Mouse (Mus musculus): ENCODE results near the gene Hook2.

Hook2 gene

DNA sequence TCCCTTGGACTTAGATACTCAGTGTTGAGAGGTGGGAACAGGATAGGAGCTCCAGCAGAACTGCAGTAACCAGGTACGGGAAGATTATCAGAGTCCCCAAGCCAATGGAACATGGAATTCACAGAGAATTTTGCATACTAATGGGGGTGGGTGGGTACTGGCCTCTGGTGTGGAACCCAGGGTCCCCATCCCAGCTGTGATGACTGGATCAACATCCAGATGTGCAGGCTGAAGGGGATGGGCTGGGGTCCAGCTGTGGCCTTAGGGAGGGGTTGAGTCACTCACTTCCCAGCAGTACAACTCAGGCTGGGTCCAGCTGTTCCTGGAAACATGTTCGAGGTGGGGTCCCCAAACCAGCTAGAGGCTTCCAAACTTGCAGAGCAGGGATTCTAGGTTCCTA, 2.5 kb upstream of the Hook2 start:
- DNase-seq: no peak

DNA sequence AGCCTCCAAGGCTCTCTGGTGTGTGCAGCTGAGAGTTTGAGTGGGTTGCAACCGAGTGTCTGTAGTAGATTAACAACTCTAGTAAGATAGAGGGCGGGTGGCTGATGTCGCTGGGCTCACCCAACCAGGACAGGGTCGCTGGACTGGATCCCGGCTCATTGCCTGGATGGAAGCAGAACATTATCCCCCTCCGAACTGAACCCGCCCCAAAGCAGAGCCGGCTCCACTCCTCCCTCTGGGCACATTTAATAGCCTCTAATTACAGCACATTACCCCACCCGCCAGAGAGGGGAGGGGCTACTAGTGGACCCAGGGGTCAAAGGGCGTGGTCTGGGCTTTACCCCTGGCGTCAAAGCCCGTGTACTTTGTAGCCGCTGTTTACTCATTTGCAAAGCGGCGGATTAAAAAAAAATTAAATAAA, 1.1 kb upstream of the Hook2 start:
- DNase-seq: peak; percentile 47

DNA sequence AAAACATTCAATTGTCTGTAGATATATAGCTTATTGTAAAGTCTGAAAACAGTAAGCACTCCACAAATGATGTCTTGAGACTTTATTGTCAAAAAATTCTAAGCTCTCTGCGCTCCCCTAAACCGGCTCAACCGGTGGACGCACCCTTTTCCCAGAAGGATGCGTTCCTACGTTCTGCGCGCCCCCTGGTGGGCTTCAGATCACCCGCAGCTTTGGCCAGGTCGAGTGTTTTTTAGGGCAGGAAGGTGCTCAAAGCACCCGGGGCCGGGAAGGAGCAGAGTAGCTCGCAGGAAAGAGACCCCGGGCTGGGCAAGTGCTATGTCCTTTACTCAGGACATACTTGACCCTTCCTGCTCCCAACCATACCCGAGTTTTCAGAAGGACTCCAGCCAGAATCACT, 593 bp upstream of the Hook2 start:
- DNase-seq: peak; percentile 94

DNA sequence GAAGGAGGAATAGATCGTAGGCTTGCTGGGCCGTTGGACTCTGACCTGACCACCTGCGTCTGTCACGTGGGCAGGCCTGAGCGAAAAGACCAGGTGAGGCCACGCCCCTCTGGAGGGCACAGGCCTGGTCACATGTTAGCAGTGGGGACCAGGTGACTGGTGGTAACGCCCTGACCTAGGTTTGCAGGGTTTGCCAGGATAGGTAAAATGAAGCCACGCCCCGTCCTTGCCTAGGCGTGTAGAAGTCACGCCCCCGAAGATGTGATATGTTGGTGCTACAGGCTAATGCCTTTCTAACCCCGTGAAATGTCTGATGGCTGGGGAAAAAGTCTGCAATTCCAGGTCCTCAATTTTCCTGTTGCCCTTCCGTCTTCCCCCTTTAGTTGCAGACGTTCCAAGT, 433 bp downstream of the Hook2 start:
- DNase-seq: peak; percentile 70

DNA sequence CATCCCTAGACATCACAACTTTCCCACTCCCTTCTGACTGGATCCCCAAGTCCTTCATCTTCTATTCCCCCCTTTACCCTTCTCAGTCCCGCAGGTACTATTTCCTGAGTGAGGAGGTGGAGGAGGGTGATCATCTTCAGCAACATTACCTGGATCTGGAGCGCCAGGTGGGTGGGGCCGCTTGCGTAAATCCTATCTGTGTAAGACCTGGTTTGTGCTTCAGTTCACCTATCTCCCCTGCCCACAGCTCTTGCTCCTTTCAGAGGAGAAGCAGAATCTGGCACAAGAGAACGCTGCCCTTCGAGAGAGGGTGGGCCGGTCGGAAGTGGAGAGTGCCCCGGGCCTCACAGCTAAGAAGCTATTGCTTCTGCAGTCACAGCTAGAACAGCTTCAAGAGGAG, 4.0 kb downstream of the Hook2 start:
- DNase-seq: no peak

DNA sequence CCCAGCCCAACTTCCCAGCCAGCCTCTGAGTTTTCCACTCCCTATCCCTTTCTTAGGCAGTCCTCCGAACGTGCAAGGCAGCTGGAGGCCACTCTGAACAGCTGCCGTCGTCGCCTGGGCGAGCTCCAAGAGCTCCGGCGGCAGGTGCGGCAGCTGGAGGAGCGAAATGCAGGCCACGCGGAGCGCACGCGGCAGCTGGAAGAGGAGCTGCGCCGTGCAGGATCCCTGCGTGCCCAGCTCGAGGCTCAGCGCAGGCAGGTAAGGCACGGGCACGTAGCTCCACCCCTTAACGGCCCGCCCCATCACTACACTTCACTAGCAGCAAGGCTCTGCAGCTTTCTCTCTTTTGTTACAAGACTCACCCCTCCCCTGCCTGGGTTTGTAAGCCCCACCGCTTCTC, 5.3 kb downstream of the Hook2 start:
- DNase-seq: peak; percentile 50

DNA sequence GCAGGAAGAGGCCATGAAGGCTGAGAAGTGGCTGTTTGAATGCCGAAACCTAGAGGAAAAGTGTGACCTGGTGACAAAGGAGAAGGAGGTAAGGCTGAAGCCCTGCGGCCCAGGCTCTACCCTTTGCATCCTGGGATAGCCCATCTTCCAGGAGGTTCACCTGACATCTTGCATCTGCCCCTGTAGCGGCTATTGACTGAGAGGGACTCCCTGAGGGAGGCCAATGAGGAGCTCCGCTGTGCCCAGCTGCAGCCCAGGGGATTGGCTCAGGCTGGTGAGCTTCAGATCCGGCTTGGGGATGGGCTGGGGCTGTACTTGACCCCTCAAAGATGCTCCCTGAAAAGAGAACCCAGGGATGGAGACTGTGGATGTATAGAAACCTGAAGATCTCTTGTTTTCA, 6.6 kb downstream of the Hook2 start:
- no peak for DNase-seq

DNA sequence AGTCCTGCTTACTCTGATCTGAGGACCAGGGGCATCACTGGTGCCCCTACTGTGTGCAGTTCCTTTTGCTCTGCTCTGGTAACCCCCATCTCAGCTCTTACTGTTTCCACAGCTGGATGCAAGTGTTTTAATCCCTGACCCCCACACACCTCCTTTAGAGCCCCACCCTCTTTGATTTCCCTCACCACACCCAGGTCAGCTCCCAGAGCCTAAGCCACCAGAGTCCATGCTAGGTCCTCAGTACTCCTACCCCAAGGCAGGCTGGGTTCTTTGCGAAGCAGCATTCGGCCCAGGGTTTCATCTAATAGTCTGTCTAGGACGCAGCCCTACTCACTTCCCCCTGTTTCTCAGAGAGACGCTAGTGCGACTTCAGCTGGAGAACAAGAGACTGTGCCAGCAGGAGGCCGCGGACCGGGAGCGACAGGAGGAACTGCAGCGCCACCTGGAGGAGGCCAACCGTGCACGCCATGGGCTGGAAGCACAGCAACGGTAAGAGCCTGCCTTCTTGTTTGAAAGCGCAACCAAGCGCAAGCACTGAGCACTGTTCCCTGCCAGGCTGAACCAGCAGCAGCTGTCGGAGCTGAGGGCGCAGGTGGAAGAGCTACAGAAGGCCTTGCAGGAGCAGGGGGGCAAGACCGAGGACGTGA, 7.4 kb downstream of the Hook2 start:
- peak; percentile 99 for DNase-seq

DNA sequence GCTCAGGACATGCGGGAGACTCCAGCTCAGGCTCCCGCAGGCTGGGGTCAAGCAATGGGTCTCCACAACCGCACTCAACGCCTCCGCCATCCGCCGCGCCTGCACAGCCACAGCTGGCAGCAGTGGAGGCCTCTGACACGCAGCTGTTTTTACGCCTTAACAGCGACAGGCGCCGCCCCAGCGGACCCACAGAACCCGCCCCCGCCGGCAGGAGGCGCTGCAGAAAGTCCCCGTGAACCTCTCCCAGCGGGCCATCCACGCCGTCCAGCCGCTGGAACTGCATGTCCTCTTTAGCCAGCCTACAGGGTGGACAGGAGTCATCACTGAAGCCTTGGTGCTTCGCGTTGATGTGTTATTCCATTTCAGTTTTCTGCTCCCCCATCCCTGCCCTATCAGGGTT, 17.3 kb downstream of the Hook2 start:
- peak; percentile 78 for DNase-seq

DNA sequence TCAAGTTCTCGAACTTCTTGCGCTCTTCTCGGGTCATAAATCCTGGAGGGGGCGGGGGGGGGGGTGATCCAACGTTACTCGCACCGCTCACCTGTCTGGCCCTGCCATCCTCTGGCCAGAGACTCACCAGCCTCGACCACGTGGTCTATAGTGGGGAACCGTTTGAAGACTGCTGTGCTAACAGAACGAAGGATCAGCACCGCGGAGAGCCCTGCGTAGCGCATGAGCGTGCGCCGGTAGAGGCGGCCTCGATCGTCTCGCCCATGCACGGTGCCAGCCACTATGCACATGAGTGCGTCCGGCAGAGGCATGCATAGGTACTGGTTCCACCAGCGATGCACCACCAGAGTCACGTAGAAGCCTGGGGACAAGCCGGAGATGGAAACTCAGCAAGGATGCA, 20.8 kb downstream of the Hook2 start:
- DNase-seq: peak; percentile 30

DNA sequence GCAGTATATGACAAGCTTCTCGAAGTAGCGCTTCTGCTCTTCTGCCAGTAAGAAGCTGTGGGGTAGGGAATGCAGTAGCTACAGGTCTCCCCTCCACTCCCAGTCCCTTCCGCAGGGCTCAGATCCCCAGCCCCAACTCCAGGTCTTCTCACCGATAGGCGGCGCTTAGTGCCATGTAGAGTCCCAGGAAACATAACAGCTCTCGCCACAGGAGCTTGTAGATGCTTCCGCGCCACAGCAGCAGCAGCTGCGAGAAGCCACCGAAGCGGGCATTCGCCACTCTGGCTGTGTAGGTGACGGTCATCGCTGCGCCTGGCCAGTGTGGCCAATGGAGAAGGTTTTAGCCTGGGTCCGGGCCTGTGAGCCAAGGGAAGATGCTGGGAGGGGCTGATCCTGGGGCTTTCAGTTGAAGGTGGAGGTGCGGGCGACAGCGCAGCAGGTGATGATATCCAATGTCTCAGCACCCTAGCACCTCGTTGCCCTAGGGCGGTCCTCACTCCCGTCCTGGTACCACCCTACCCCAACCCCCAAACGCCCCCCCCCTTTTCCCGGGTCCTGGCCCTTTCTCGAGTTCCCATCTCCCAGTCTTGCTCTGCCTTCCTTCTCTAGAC, 22.9 kb downstream of the Hook2 start:
- peak; percentile 91 for DNase-seq

DNA sequence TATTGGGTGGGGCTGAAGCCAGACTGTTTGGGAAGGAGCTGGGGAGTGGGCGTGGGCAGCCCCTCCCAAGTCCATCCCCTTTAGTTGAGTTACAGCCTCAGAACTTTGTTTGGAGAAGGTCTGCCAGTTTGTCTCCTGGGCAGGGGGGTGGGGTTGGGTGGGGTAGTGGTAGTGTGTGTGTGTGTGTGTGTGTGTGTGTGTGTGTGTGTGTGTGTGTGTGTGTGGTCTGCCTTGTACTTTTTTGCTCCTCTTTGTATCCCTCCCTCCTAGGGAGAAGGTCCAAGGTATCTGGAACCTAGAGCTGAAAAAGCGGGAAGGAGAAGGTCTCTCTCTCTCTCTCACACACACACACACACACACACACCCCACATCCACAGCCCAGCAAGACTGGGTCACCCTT, 24.0 kb downstream of the Hook2 start, which contains the start of gene Best2:
TSS of gene Best2 (minus strand) at position 101 of the 400 bp plus-strand sequence.
- no peak for DNase-seq

DNA sequence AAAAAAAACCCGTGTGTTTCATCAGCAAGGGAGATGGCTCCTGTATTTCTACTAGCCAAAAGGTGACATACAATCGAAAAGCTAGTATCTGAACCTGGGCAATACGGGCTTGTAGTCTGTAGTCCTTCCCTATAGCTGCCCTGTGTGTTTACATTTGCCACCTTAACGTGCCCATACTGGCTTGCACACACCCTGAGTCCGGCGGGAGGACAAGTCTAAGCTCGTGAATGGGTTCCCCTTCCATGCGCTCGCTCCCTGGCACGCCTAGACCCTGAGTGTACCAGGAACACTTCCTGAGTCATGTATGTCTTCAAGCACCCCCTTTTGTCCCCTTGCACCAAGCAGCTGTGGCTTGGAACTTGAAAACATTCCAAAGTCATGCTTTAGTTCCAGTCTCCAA, 26.3 kb downstream of the Hook2 start:
- DNase-seq: no peak

DNA sequence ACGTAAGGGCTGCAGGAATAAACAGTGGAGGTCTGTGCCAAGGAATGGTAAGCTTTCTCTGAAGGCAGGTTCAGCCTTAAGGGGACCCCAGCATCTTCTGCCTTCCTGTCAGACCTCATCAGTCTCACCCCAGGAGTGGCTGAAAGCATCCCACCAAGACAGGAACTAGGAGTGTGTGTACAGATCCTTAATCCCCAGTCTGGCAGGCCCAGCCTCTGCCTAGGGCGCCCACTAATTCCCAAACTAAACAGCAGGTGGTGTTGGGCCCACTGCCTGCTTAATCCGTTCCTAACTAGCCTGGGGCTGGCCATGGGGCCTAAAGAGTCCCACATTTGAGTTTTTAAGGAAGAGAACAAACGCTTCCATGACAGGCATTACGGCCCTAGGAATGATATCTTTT, 26.8 kb downstream of the Hook2 start:
- DNase-seq: no peak

DNA sequence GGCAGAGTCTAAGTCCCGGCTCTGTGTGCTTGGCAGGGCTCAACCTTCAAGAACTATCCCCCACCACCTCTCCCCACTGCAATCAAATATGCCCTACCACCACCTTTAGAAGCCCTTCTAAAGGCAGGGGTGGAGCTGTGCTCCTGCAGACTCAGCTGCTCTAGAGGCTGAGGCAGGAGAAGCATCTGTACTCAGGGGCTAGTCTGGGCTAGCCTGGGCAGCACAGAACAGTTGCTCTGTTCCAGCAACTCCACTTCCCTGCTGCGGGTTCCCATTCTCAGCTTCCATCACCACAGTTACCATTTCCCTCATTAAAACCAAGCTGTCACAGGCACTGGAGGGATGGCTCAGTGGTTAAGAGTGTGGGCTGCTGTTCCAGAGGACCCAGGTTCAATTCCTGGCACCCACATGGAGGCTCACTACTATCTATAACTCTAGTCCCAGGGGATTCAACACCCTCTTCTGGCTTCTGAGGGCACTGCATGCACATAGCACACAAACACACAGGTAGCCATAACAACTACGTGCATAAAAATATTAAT, 31.2 kb downstream of the Hook2 start:
- DNase-seq: no peak

DNA sequence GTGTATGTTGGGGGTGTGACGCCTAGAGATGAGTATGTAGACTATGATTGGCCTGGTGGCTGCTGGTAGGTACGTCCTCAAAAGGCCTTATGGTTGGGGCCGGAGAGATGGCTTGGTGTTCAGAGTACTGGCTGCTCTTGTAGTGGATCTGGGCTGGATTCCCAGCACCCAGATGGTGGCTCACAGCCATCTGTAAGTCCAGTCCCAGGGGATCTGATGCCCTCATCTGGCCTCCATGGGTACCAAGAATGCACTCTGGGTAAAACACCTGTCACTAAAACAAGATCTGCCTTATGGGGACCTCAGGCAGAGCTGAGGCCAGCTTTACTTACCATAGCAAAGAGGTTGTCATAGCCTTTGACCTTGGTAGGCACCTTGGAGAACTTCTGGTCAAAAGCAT, 33.4 kb downstream of the Hook2 start:
- no peak for DNase-seq

DNA sequence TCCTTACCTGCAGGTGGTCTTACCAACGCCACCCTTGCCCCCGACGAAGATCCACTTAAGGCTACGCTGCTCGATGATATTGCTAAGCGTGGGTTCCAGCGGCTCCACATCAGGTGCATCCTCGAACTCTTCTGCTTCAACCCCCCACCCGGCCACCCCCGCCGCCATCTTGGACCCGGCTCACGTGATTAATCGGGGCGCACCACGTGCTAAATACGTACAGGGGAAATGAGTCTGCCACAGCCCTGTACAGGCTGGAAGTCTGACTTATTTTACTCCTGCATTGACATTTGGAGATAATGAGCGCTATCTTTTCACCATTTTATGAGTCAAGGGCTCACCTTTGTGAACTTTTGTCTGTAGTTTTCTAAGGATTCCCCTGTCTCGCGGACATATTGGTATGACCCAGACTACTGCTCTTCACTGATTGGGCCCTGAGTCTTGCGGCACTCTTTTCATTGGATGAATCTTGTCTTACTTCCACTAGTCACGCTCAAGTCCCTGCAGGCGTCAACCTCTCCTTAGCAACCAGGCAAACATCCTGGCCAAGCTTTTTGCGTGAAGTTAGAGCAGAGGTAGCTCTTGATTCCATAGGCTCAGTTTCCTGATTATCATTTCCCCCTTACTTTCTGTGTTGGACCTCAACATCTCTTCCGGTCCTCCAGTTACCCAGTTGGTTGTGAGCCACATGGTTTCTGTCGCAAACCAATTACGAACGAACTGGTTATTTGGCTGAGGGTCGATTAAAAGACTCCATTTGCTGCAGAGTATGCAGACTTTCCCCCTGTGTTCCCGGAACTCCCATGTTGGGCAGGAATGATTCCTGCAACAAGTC, 34.9 kb downstream of the Hook2 start, which contains the start of gene Asna1:
TSS of gene Asna1 (minus strand) at position 184 of the 835 bp plus-strand sequence.
- DNase-seq: peak; percentile 86

DNA sequence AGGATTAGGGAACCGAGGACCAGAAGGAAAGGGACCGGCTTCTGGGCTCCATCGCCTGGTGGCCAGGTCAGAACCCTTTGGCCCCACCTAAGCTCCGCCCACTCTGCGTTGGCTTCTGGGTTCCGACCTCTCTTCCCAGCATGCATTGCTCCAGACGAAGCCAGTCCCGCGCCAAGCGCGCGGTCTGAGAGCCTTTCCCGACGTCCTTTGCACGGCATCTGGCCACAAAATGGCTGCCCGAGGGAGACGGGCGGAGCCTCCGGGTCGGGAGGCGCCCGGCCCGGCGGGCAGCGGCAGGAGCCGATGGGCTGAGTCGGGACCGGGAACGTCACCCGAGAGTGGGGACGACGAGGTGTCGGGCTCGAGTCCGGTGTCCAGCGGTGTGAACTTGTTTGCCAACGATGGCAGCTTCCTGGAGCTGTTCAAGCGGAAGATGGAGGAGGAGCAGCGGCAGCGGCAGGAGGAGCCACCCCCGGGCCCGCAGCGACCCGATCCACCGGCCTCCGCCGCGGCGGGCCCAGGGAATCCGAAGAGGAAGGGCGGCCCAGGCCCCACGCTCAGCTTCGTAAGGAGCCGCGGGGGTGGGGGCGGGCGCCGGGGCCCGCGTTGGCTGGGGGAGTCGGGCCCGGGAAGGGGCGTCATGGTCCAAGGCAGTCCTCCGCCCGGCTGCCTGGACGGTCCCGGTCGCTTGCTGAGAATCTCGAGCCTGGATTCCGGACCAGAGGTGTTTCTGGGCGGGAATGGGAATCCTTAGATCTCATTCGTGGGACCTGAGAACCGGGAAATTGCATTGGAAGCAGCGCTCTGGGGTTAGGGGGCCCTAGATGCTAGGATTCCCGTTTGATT, 36.5 kb downstream of the Hook2 start, which contains the start of gene Trir:
TSS of gene Trir (plus strand) at position 154 of the 846 bp plus-strand sequence.
- peak; percentile 95 for DNase-seq

DNA sequence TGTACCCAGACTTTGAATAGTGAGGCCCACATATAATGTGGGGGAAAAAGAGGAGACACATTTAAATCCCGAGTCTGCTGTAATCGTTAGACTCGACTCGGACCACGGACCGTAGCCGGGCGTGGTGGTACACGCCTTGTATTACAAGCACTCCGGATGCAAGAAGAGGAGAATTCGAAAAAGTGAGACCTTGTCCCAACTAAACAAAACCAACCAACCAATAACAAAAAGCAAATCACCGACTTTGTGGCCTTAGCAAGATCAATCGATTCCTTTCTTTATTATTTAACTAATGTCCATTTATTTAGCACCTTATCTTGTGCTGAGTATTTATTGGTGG, 37.1 kb downstream of the Hook2 start:
- peak; percentile 42 for DNase-seq

DNA sequence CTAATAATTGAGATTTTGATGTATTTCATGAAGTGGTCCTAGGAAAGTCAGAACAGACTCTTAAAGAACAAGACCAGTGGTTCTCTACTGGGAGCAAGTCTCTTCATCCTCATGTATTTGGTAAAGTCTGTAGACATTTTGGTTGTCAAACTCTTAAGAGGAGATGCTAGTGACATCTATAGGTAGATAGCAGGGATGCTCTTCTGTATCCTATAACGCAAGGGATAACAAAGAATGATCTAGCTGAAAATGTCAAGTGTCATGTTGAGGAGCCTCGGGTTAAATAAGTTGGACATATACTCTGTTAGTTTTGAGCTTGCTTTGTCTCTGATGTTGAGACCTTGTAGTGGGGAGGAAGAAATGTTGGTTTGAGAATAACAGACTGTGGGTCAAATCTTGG, 37.5 kb downstream of the Hook2 start:
- no peak for DNase-seq

DNA sequence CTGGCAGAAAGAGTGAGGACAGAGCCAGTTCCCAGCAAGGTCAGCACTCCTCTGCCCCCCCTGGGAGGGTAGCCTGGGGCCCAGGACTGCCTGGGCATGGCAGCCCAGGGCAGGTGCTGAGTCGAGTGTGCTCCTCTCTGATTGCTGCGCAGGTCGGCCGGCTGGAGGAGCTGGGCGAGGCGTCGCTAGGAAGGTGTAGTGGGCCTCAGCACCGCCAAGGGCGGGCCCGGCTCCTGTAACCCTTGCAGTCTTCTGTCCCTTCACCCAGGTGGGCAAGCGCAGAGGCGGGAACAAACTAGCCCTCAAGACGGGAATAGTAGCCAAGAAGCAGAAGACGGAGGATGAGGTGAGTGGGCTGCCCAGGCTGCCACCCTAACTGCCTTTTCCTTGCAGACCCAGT, 38.9 kb downstream of the Hook2 start:
- DNase-seq: no peak

DNA sequence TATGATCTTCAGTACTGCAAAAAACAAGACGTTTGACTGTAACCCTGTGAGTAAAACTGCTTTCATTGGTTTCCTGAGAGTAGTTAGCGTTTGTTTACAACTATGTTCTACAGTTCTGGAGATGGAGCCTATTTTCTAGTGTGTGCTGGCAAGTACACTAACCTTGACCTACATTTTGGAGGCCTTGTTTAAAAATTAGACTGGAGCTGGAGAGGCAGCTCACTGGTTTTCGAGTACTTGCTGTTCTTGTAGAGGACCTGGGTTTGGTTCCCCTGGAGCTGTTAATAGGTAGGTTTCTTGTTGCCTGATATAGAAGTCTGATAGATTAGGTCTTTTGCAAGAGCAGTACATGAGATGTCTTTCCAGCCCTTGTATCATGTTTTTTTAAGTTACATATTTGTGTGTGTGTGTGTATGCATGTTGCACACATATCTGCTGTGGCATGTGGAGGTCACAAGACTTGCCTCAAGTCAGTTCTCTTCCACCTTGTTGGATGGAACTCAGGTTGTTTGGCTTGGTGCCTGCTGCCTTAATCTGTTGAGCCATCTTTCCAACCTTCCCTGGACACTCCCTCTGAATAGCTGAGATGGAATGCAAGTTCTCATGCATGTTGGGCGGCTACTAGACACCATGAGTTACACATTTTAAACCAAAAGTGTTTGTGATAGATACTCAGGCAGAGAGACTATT, 42.4 kb downstream of the Hook2 start:
- no peak for DNase-seq
